Mouse (Mus musculus) right cerebral cortex, postnatal 14 days (tissue): ENCODE data around the gene Pip5k1b.

ENCODE experiments used
- DNase-seq: peaks from one replicate; pipeline ENCODE4 v3.0.0; 2022

The Pip5k1b gene

GRCm38 (mm10) chr19:24514661-24515642 lies 40.7 kb downstream of the Pip5k1b start:
- DNase-seq: no peak

GRCm38 (mm10) chr19:24513105-24513843 lies 42.4 kb downstream of the Pip5k1b start:
- no peak for DNase-seq

- no peak for DNase-seq
Measured at GRCm38 (mm10) chr19:24511939-24512338, 43.7 kb downstream of the Pip5k1b start.

- DNase-seq: no peak
Measured at GRCm38 (mm10) chr19:24509391-24509790, 46.3 kb downstream of the Pip5k1b start.

- DNase-seq: no peak
Measured at GRCm38 (mm10) chr19:24508087-24508767, 47.4 kb downstream of the Pip5k1b start.

- DNase-seq: no peak
Measured at GRCm38 (mm10) chr19:24502736-24503421, 52.8 kb downstream of the Pip5k1b start.

- DNase-seq: no peak
Measured at GRCm38 (mm10) chr19:24501525-24501924, 54.1 kb downstream of the Pip5k1b start.

GRCm38 (mm10) chr19:24500431-24500830 lies 55.2 kb downstream of the Pip5k1b start:
- no peak for DNase-seq

GRCm38 (mm10) chr19:24499291-24499690 lies 56.4 kb downstream of the Pip5k1b start:
- DNase-seq: no peak

- DNase-seq: no peak
Measured at GRCm38 (mm10) chr19:24493887-24494286, 61.8 kb downstream of the Pip5k1b start.

GRCm38 (mm10) chr19:24491824-24492223 lies 63.8 kb downstream of the Pip5k1b start:
- DNase-seq: no peak

- no peak for DNase-seq
Measured at GRCm38 (mm10) chr19:24490275-24490674, 65.4 kb downstream of the Pip5k1b start.

GRCm38 (mm10) chr19:24486433-24487296 lies 69.0 kb downstream of the Pip5k1b start:
- no peak for DNase-seq

- no peak for DNase-seq
Measured at GRCm38 (mm10) chr19:24484612-24485194, 71.0 kb downstream of the Pip5k1b start.

GRCm38 (mm10) chr19:24480916-24481315 lies 74.8 kb downstream of the Pip5k1b start:
- no peak for DNase-seq

GRCm38 (mm10) chr19:24476929-24477882 lies 78.5 kb downstream of the Pip5k1b start, which contains the start of gene Fam122a:
Gene Fam122a (minus strand): TSS chr19:24477356.
- DNase-seq: peak; percentile 91

GRCm38 (mm10) chr19:24476461-24476860 lies 79.2 kb downstream of the Pip5k1b start:
- DNase-seq: no peak

GRCm38 (mm10) chr19:24475281-24475680 lies 80.4 kb downstream of the Pip5k1b start:
- no peak for DNase-seq

GRCm38 (mm10) chr19:24472512-24472911 lies 83.2 kb downstream of the Pip5k1b start:
- DNase-seq: no peak

- no peak for DNase-seq
Measured at GRCm38 (mm10) chr19:24471538-24471937, 84.1 kb downstream of the Pip5k1b start.
